Mouse (Mus musculus) G1E (cell line): ENCODE results near the gene Clmn. TPM values are rescaled to one million over a fixed set of nuclear protein-coding genes. Genes with fewer than 3 reads are reported as not detected.
"Not testable (repeated sequence)": the region's sequence is repeated elsewhere in the genome, so short reads cannot be mapped to it uniquely, and the experiment has no call there.

Experiments used
- ATAC-seq: 2 replicates; pipeline ENCODE4 v1.8.0; 2016; ENCODE audit warnings: mild to moderate bottlenecking; ENCODE audit not compliant: insufficient number of reproducible peaks, poor library complexity, low FRiP score, severe bottlenecking; ENCODE audit errors: extremely low read depth
- DNase-seq: peaks from one replicate; pipeline ENCODE4 v3.0.0; 2012; ENCODE audit warnings: low spot score
- H3K27me3 ChIP-seq: 2 replicates; pipeline ENCODE4 v1.6.1; 2012; ENCODE audit warnings: mild to moderate bottlenecking, low read length, inconsistent platforms; ENCODE audit not compliant: insufficient read depth
- H3K36me3 ChIP-seq: replicated peaks from 2 replicates; pipeline ENCODE3; 2012; ENCODE audit warnings: mild to moderate bottlenecking, inconsistent platforms
- H3K4me1 ChIP-seq: 2 replicates; pipeline ENCODE4 v1.6.1; 2012; ENCODE audit warnings: low read depth, low read length, inconsistent platforms, mixed read lengths; ENCODE audit not compliant: insufficient read depth
- H3K4me3 ChIP-seq: 2 replicates; pipeline ENCODE4 v1.5.1; 2012; ENCODE audit warnings: low read depth, mild to moderate bottlenecking, inconsistent platforms, low read length, moderate library complexity, mixed read lengths
- H3K9me3 ChIP-seq: replicated peaks from 2 replicates; pipeline ENCODE4 v1.6.1; 2012; ENCODE audit warnings: inconsistent platforms
- CTCF ChIP-seq: IDR thresholded peaks from 2 replicates; pipeline ENCODE4 v1.5.1; 2012; ENCODE audit warnings: low read depth, low read length, inconsistent platforms, mixed read lengths
- GATA1 ChIP-seq: IDR thresholded peaks from 2 replicates; pipeline ENCODE4 v1.6.1; 2012; ENCODE audit warnings: borderline replicate concordance, low read length, inconsistent platforms, mixed read lengths
- GATA2 ChIP-seq: IDR thresholded peaks from 2 replicates; pipeline ENCODE4 v1.6.1; 2012; ENCODE audit warnings: low read depth, low read length, inconsistent platforms, borderline replicate concordance
- POLR2AphosphoS5 ChIP-seq: IDR thresholded peaks from 2 replicates; pipeline ENCODE4 v1.6.1; 2012; ENCODE audit warnings: low read depth, low read length, inconsistent platforms; ENCODE audit not compliant: insufficient replicate concordance
- TAL1 ChIP-seq: conservative IDR thresholded peaks from 2 replicates; pipeline ENCODE4 v1.6.1; 2012; ENCODE audit warnings: low read depth, low read length, inconsistent platforms, mixed read lengths
- polyA plus RNA-seq: library from polyadenylated mRNA; stranded (reverse); fragments of >175 nt; gene quantifications from 2 replicates; pipeline ENCODE4 v1.2.3, GENCODE M21; 2012
- total RNA-seq, 2 experiments: library from RNA; stranded (forward) in 1 of 2; stranded (reverse) in 1 of 2; fragments of 200-1000 nt in 1 of 2; fragments of >200 nt in 1 of 2; fragmentation: Nextera tagmentation in 1 of 2; gene quantifications; 2 replicates each; pipeline ENCODE4 v1.2.3; 2014 to 2017

Clmn gene
- total and polyA plus RNA-seq, 3 experiments: 0.27 TPM; not detected in 2

GRCm38 (mm10) chr12:104731782-104732181 is 133.1 kb downstream of the Clmn start:
- Histone ChIP-seq H3K4me1 (0 out of 2 replicates have a peak, but pooled peaks cover 3% of the 10 kb centered on the region), H3K36me3 (peaks cover 98% of the 10 kb centered on the region), H3K9me3 (no peaks in the 10 kb centered on the region), H3K27me3 (no peaks in the 10 kb centered on the region), H3K4me3 (no peak overlapping the region)
- TF ChIP-seq GATA2: no peak
- TF ChIP-seq POLR2AphosphoS5: no peak
- DNase-seq (no peak), ATAC-seq (no peak)

GRCm38 (mm10) chr12:104726436-104726835 is 138.4 kb downstream of the Clmn start:
- ATAC-seq, DNase-seq, H3K4me1 ChIP-seq, H3K4me3 ChIP-seq, H3K27me3 ChIP-seq, H3K9me3 ChIP-seq: not testable (repeated sequence)
- peaks cover 94% of the 10 kb centered on the region for H3K36me3 ChIP-seq

GRCm38 (mm10) chr12:104722056-104722455 is 142.8 kb downstream of the Clmn start:
- Histone ChIP-seq H3K36me3 (peaks cover 92% of the 10 kb centered on the region), H3K9me3 (no peaks in the 10 kb centered on the region), H3K4me1 (peaks cover 10% of the 10 kb centered on the region), H3K4me3 (no peak overlapping the region), H3K27me3 (no peaks in the 10 kb centered on the region)
- no peak for TF ChIP-seq GATA2
- no peak for TF ChIP-seq GATA1
- TF ChIP-seq POLR2AphosphoS5: no peak
- TF ChIP-seq CTCF: no peak
- TF ChIP-seq TAL1: no peak
- ATAC-seq: no peak
- no peak for DNase-seq

GRCm38 (mm10) chr12:104721011-104721410 is 143.9 kb downstream of the Clmn start:
- ATAC-seq (no peak), DNase-seq (no peak)
- peaks cover 10% of the 10 kb centered on the region for H3K4me1 ChIP-seq

GRCm38 (mm10) chr12:104718956-104719355 is 145.9 kb downstream of the Clmn start:
- Histone ChIP-seq H3K9me3 (no peaks in the 10 kb centered on the region), H3K4me3 (no peak overlapping the region), H3K36me3 (peaks cover 95% of the 10 kb centered on the region), H3K27me3 (no peaks in the 10 kb centered on the region), H3K4me1 (peaks cover 10% of the 10 kb centered on the region)
- DNase-seq (no peak), ATAC-seq (no peak)
- TF ChIP-seq GATA1 (no peak), TAL1 (no peak)

More at GRCm38 (mm10) chr12:104721011-104721410, 143.9 kb downstream of the Clmn start:
- H3K4me3 ChIP-seq: no peak overlapping the region
- H3K27me3 ChIP-seq: no peaks in the 10 kb centered on the region
- TF ChIP-seq GATA2 (no peak), TAL1 (no peak), GATA1 (no peak), CTCF (no peak), POLR2AphosphoS5 (no peak)
- no peaks in the 10 kb centered on the region for H3K9me3 ChIP-seq
- H3K36me3 ChIP-seq: peaks cover 92% of the 10 kb centered on the region

GRCm38 (mm10) chr12:104716409-104716808 is 148.5 kb downstream of the Clmn start:
- Histone ChIP-seq H3K36me3 (peaks cover 96% of the 10 kb centered on the region), H3K4me1 (peaks cover 10% of the 10 kb centered on the region), H3K27me3 (no peaks in the 10 kb centered on the region), H3K9me3 (no peaks in the 10 kb centered on the region), H3K4me3 (no peak overlapping the region)
- no peak for TF ChIP-seq GATA2
- no peak for TF ChIP-seq CTCF
- no peak for TF ChIP-seq POLR2AphosphoS5
- TF ChIP-seq TAL1: no peak
- no peak for TF ChIP-seq GATA1
- no peak for ATAC-seq
- no peak for DNase-seq

- H3K9me3 ChIP-seq: no peaks in the 10 kb centered on the region
- DNase-seq: no peak
- H3K27me3 ChIP-seq: no peaks in the 10 kb centered on the region
- no peak for ATAC-seq
- peaks cover 10% of the 10 kb centered on the region for H3K4me1 ChIP-seq
- TF ChIP-seq POLR2AphosphoS5 (no peak), GATA1 (no peak), TAL1 (no peak), CTCF (no peak), GATA2 (no peak)
- no peak overlapping the region for H3K4me3 ChIP-seq
- H3K36me3 ChIP-seq: peaks cover 97% of the 10 kb centered on the region
These were observed 149.4 kb downstream of the Clmn start for GRCm38 (mm10) chr12:104715453-104715852.

Other genes with a start within 250 kb of the Clmn start
- 129 and 136 TPM in 2 replicates for gene Dicer1, start 113.1 kb downstream of the Clmn start, total RNA-seq (2014; fragmentation: Nextera tagmentation)
- 44.1 and 55.4 TPM in 2 replicates for gene Dicer1, start 113.1 kb downstream of the Clmn start, total RNA-seq (2017)
- 8.2 and 16.2 TPM in 2 replicates for gene Dicer1, start 113.1 kb downstream of the Clmn start, polyA plus RNA-seq
- gene Syne3, start 144.7 kb upstream of the Clmn start, total RNA-seq (2014; fragmentation: Nextera tagmentation): 24.8 and 27.9 TPM in 2 replicates
- gene Syne3, start 144.7 kb upstream of the Clmn start, total RNA-seq (2017): 21.3 and 21.7 TPM in 2 replicates
- 29.7 and 31.1 TPM in 2 replicates for gene Syne3, start 144.7 kb upstream of the Clmn start, polyA plus RNA-seq
- gene Glrx5, start 167.6 kb upstream of the Clmn start, total RNA-seq (2014; fragmentation: Nextera tagmentation): 227 and 282 TPM in 2 replicates
- 97.4 and 97.9 TPM in 2 replicates for gene Glrx5, start 167.6 kb upstream of the Clmn start, total RNA-seq (2017)
- gene Glrx5, start 167.6 kb upstream of the Clmn start, polyA plus RNA-seq: 320 and 368 TPM in 2 replicates